Mouse (Mus musculus) lung, postnatal 36 days (tissue): ENCODE data around the gene 4930558K02Rik.

Experiments
- DNase-seq: peaks from one replicate; pipeline ENCODE4 v3.0.0; 2022; ENCODE audit warnings: mixed read lengths

The 4930558K02Rik gene

GRCm38 (mm10) chr1:161897235-161897634 is 82.2 kb downstream of the 4930558K02Rik start:
- DNase-seq, result no peak

GRCm38 (mm10) chr1:161896130-161896529 is 83.3 kb downstream of the 4930558K02Rik start:
- no peak for DNase-seq

GRCm38 (mm10) chr1:161895014-161895413 is 84.4 kb downstream of the 4930558K02Rik start:
- DNase-seq, result no peak

GRCm38 (mm10) chr1:161894553-161894952 is 84.9 kb downstream of the 4930558K02Rik start:
- no peak for DNase-seq

GRCm38 (mm10) chr1:161894126-161894525 is 85.3 kb downstream of the 4930558K02Rik start:
- DNase-seq, result no peak
